Comparison of ENCODE assay signal across 23 mouse cellular contexts in the genomic region with DNA sequence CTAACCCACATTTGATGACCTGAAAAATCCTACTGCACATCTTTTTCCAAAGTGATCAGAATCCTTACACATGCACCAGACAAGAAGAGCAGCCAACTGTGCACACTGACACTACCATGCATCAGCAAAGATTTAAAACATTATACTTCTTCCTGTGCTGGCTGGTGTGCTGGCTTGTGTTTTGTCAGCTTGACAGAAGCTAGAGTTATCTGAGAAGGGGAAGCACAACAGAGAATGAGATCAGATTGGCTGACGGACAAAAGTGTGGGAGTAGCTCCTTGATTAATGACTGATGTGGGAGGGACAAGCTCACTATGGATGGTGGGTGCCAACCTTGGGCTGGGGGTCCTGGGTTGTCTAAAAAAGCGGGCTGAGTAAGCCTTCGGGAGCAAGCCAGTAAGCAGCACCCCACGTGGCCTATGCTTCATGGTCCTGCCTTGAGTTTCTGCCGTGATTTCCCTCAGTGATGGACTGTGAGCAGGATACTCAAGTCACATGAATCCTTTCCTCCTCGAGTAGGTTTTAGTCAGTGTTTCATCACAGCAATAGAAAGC. TPM values are rescaled to one million over a fixed set of nuclear protein-coding genes. Genes with fewer than 3 reads are reported as not detected.
DNase-seq lines count a peak whose midpoint lies in the region; ATAC-seq and TF ChIP-seq lines count a peak whose summit lies in the region.
"Had no signal": no experiment of that assay in that cellular context is flagged by ENCODE, and none has a peak within 500 bp of the region (broad histone marks: within the 10 kb centered on the region; RNA-seq: fewer than 3 reads in every experiment).

No protein-coding gene starts in this region.

- peaks cover 56% of the 10 kb centered on the region for H3K36me3 ChIP-seq in kidney, embryonic 15.5 days

- H3K9ac ChIP-seq in kidney, embryonic 15.5 days = no peak overlapping the region
- H3K9ac ChIP-seq: forebrain, embryonic 13.5 days; forebrain, postnatal 0 days; heart, embryonic 15.5 days; hindbrain, embryonic 15.5 days had no signal

- peak; percentile 70 for ATAC-seq in kidney, embryonic 15.5 days (replicated peaks; ENCODE audit: low FRiP score)
- ATAC-seq: activated CD4-positive, CD25-positive, alpha-beta regulatory T cell, adult 4 months; CD4-positive, CD25-positive, alpha-beta regulatory T cell, adult 4 months; forebrain, embryonic 13.5 days; forebrain, postnatal 0 days; Patski had no signal

- no peak overlapping the region for H3K4me2 ChIP-seq in kidney, embryonic 15.5 days
- H3K4me2 ChIP-seq: forebrain, embryonic 13.5 days; heart, embryonic 15.5 days; hindbrain, embryonic 15.5 days had no signal

- no peaks in the 10 kb centered on the region for H3K9me3 ChIP-seq in kidney, embryonic 15.5 days (replicated peaks)
- H3K9me3 ChIP-seq: embryonic facial prominence, embryonic 10.5 days; forebrain, embryonic 13.5 days; G1E; heart, embryonic 10.5 days; heart, embryonic 15.5 days; hindbrain, embryonic 15.5 days had no signal

- no peaks in the 10 kb centered on the region for H3K27me3 ChIP-seq in kidney, embryonic 15.5 days
- H3K27me3 ChIP-seq: forebrain, embryonic 13.5 days; heart, embryonic 15.5 days; hindbrain, embryonic 15.5 days; Patski had no signal

- no peak overlapping the region for H3K27ac ChIP-seq in gastrocnemius, adult 2 months
- H3K27ac ChIP-seq in kidney, embryonic 15.5 days = no peak overlapping the region
- H3K27ac ChIP-seq: embryonic facial prominence, embryonic 10.5 days; forebrain, embryonic 13.5 days; heart, embryonic 10.5 days; heart, embryonic 15.5 days; hindbrain, embryonic 15.5 days had no signal

- 0 out of 2 replicates have a peak, but pooled peaks cover 3% of the 10 kb centered on the region for H3K4me1 ChIP-seq in kidney, embryonic 15.5 days
- H3K4me1 ChIP-seq: embryonic facial prominence, embryonic 10.5 days; forebrain, embryonic 13.5 days had no signal

- WGBS in kidney, embryonic 15.5 days = 42% methylated on average over 6 of the region's 6 CpGs

- H3K4me3 ChIP-seq in gastrocnemius, adult 2 months = no peak overlapping the region
- no peak overlapping the region for H3K4me3 ChIP-seq in kidney, embryonic 15.5 days (replicated peaks)
- H3K4me3 ChIP-seq: embryonic facial prominence, embryonic 10.5 days; forebrain, embryonic 13.5 days; heart, embryonic 10.5 days; heart, embryonic 15.5 days; hindbrain, embryonic 15.5 days had no signal

- DNase-seq in gastrocnemius, adult 2 months = peak; percentile 25
- DNase-seq in gastrocnemius, adult 18-20 months (ENCODE audit: low spot score) = no peak
- no peak for DNase-seq in kidney, postnatal 36 days
- peak; percentile 32 for DNase-seq in layer of hippocampus, adult 9-11 months
- no peak for DNase-seq in layer of hippocampus, postnatal 25 days (ENCODE audit: extremely low spot score in 1 of 2, low spot score in 1 of 2)
- peak; percentile 33 for DNase-seq in brain, adult 2 months (ENCODE audit: low read depth, low spot score)
- DNase-seq: adrenal gland, postnatal 14 days; B cell, adult 2 months; cerebellum, adult 18-20 months; cerebellum, postnatal 10 days; forebrain, postnatal 0 days; gastrocnemius, postnatal 36 days; heart, postnatal 14 days had no signal

- intact Hi-C loops in gastrocnemius, adult 2 months (cut with DNase I) = no loop called here

- no peak for TF ChIP-seq CTCF in gastrocnemius, adult 2 months (IDR thresholded peaks at IDR 0.05)

RNA-seq across cellular contexts. Expression of a gene that starts 52.4 kb away (rescaled TPM):
- total RNA-seq in gastrocnemius, adult 2 months (2021) = 10 to 100 TPM; 66.0 to 96.1 TPM
- total RNA-seq in gastrocnemius, adult 18-20 months (2021) = 10 to 100 TPM; 70.1 to 72.0 TPM
- polyA plus RNA-seq in kidney, embryonic 15.5 days (2015; fragmentation: Nextera tagmentation; extraction: Ambion mirVana) = 101 and 102 TPM in 2 replicates
- 10 to 100 TPM; 81.8 to 83.6 TPM for total RNA-seq in layer of hippocampus, postnatal 25 days (2021)

Comparison
In these comparisons a context has a peak if more than half of its experiments do, and no peak if none do; other contexts are left out.
1. DNase-seq: peak in gastrocnemius, adult 2 months (single experiment), layer of hippocampus, adult 9-11 months (single experiment) and brain, adult 2 months (single experiment); none in gastrocnemius, adult 18-20 months (single experiment), kidney, postnatal 36 days (0 of 2) and layer of hippocampus, postnatal 25 days (0 of 2).